Comparison of ENCODE assay signal across 8 mouse cellular contexts in the genomic region with DNA sequence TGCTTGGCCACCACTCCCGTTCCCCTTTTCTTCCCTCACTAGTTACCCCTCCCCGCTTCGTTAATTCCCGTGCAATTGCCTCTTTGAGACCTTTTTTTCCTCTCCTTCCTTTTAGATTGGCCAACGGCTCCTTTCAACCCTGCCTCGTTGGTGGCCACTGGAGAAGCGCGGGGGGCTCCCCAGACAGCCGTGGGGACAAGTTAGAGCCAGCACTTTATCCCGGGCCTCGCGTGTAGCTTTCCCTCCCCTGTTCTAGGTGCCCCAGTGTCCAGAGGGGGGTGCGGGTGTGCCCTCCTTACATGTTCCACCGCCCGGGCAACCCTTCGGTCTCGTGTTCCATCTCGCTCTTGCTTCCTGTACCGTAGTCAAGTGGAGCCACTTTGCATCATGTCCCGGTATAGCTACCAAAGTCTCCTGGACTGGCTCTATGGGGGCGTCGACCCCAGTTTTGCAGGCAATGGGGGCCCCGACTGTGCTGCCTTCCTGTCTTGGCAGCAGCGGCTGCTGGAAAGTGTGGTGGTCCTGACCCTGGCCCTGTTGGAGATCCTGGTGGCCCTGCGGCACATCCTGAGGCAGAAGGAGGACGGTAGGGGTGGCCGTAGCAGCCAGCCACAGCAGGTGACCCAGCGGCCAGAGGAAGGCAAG. TPM values are rescaled to one million over a fixed set of nuclear protein-coding genes. Genes with fewer than 3 reads are reported as not detected.
DNase-seq lines count a peak whose midpoint lies in the region; ATAC-seq and TF ChIP-seq lines count a peak whose summit lies in the region.

No protein-coding gene starts in this region.

- no peaks in the 10 kb centered on the region for H3K36me3 ChIP-seq in forebrain, embryonic 14.5 days (ENCODE audit: control insufficient read depth, insufficient read depth, low read length)
- no peaks in the 10 kb centered on the region for H3K36me3 ChIP-seq in intestine, postnatal 0 days (ENCODE audit: control insufficient read depth, insufficient read depth)
- no peaks in the 10 kb centered on the region for H3K36me3 ChIP-seq in lung, embryonic 16.5 days (ENCODE audit: control insufficient read depth, insufficient read depth, low read length)

- peak overlapping the region; percentile 51 for H3K4me3 ChIP-seq in forebrain, embryonic 14.5 days (ENCODE audit: low read depth, low read length)
- peak overlapping the region; percentile 56 for H3K4me3 ChIP-seq in intestine, postnatal 0 days (ENCODE audit: low read depth, low read length)
- H3K4me3 ChIP-seq in lung, embryonic 16.5 days (ENCODE audit: low read length): peak overlapping the region; percentile 64

- no peak overlapping the region; the same call in 1 of the 2 replicates for H3K27ac ChIP-seq in forebrain, embryonic 14.5 days (ENCODE audit: low read depth, low read length)
- peak overlapping the region; percentile 73 for H3K27ac ChIP-seq in intestine, postnatal 0 days (ENCODE audit: low read depth, low read length)
- H3K27ac ChIP-seq in lung, embryonic 16.5 days (ENCODE audit: low read length): peak overlapping the region; percentile 97

- H3K4me1 ChIP-seq in forebrain, embryonic 14.5 days (ENCODE audit: control insufficient read depth, insufficient read depth, low read length): no peaks in the 10 kb centered on the region
- H3K4me1 ChIP-seq in intestine, postnatal 0 days (replicated peaks; ENCODE audit: control insufficient read depth, insufficient read depth, low read length): no peaks in the 10 kb centered on the region
- H3K4me1 ChIP-seq in lung, embryonic 16.5 days (replicated peaks; ENCODE audit: control insufficient read depth, insufficient read depth, low read length): peaks cover 15% of the 10 kb centered on the region

- peak overlapping the region; percentile 73 for H3K9ac ChIP-seq in forebrain, embryonic 14.5 days (ENCODE audit: low read length)
- peak overlapping the region; percentile 49 for H3K9ac ChIP-seq in intestine, postnatal 0 days (ENCODE audit: low read depth, low read length)
- peak overlapping the region; percentile 75 for H3K9ac ChIP-seq in lung, embryonic 16.5 days (ENCODE audit: low read length)

- no peaks in the 10 kb centered on the region for H3K27me3 ChIP-seq in forebrain, embryonic 14.5 days (replicated peaks; ENCODE audit: control insufficient read depth, insufficient read depth, low read length)
- H3K27me3 ChIP-seq in intestine, postnatal 0 days (replicated peaks; ENCODE audit: control insufficient read depth, insufficient read depth, low read length): no peaks in the 10 kb centered on the region
- H3K27me3 ChIP-seq in lung, embryonic 16.5 days (ENCODE audit: control insufficient read depth, insufficient read depth, low read depth, low read length): no peaks in the 10 kb centered on the region

- 31% methylated on average over 28 of the region's 28 CpGs for WGBS in forebrain, embryonic 14.5 days
- 20% methylated on average over 28 of the region's 28 CpGs for WGBS in intestine, postnatal 0 days
- 17% methylated on average over 28 of the region's 28 CpGs for WGBS in lung, embryonic 16.5 days

- peak overlapping the region; percentile 64 for H3K4me2 ChIP-seq in forebrain, embryonic 14.5 days (ENCODE audit: low read length)
- H3K4me2 ChIP-seq in intestine, postnatal 0 days (replicated peaks; ENCODE audit: low read depth): peak overlapping the region; percentile 70
- H3K4me2 ChIP-seq in lung, embryonic 16.5 days (ENCODE audit: low read depth, low read length): peak overlapping the region; percentile 71

- no peak; the same call in 1 of the 2 replicates for ATAC-seq in forebrain, embryonic 14.5 days
- no peak for ATAC-seq in intestine, postnatal 0 days
- ATAC-seq in lung, embryonic 16.5 days (ENCODE audit: low read depth): no peak

- no peaks in the 10 kb centered on the region for H3K9me3 ChIP-seq in forebrain, embryonic 14.5 days (replicated peaks; ENCODE audit: control insufficient read depth, low read length)
- no peaks in the 10 kb centered on the region for H3K9me3 ChIP-seq in intestine, postnatal 0 days (ENCODE audit: control insufficient read depth)
- H3K9me3 ChIP-seq in lung, embryonic 16.5 days (ENCODE audit: control insufficient read depth, low read length): no peaks in the 10 kb centered on the region

- TF ChIP-seq CTCF in intestine, postnatal 0 days (IDR thresholded peaks at IDR 0.05; ENCODE audit: low read depth): no peak

- peak; percentile 43 for DNase-seq in cerebellum, adult 11-12 months
- DNase-seq in cerebellum, adult 11 months: no peak
- DNase-seq in adrenal gland, adult 8-10 months: peak; percentile 17
- DNase-seq in forebrain, embryonic 14.5 days (ENCODE audit: low spot score): peak; percentile 12
- peak; percentile 8 to 15 for DNase-seq in spleen, adult 18-20 months
- DNase-seq in gastrocnemius, adult 8-10 months (ENCODE audit: low spot score in 2 of 2): no peak

RNA-seq across cellular contexts. Expression of gene Tmem164, which starts 1.1 kb away (rescaled TPM):
- 10 to 100 TPM; 30.6 to 58.6 (median 43.1) TPM for total RNA-seq in adrenal gland, adult 8-10 months (2022)
- 11.0 and 11.5 TPM in 2 replicates for polyA plus RNA-seq in forebrain, embryonic 14.5 days (2014; fragmentation: Nextera tagmentation; extraction: Ambion mirVana)
- polyA plus RNA-seq in intestine, postnatal 0 days (2015; fragmentation: Nextera tagmentation; extraction: Ambion mirVana): 14.3 and 15.3 TPM in 2 replicates
- 49.4 TPM in 2 replicates for polyA plus RNA-seq in lung, embryonic 16.5 days (2015; fragmentation: Nextera tagmentation; extraction: Ambion mirVana)
- 1 to 10 TPM in 2 of 4 experiments, under 1 TPM in 2; 0.86 to 1.7 (median 1.2) TPM for total RNA-seq in gastrocnemius, adult 8-10 months (2022)

Comparison
In these comparisons a context has a peak if more than half of its experiments do, and no peak if none do; other contexts are left out.
1. DNase-seq: peak in cerebellum, adult 11-12 months (single experiment), adrenal gland, adult 8-10 months (single experiment), forebrain, embryonic 14.5 days (single experiment) and spleen, adult 18-20 months (2 of 2); none in cerebellum, adult 11 months (single experiment) and gastrocnemius, adult 8-10 months (0 of 2).
2. Peak in every context shown above with its lines, with median percentiles within 50 percentile points of each other: H3K4me2 ChIP-seq, H3K4me3 ChIP-seq and H3K9ac ChIP-seq.